Mouse (Mus musculus) spleen, adult 12 weeks (tissue): ENCODE results near the gene Bap1.

Experiments used
- DNase-seq: peaks from one replicate; pipeline ENCODE4 v3.0.0; 2022; ENCODE audit warnings: low spot score

Bap1 gene

DNA sequence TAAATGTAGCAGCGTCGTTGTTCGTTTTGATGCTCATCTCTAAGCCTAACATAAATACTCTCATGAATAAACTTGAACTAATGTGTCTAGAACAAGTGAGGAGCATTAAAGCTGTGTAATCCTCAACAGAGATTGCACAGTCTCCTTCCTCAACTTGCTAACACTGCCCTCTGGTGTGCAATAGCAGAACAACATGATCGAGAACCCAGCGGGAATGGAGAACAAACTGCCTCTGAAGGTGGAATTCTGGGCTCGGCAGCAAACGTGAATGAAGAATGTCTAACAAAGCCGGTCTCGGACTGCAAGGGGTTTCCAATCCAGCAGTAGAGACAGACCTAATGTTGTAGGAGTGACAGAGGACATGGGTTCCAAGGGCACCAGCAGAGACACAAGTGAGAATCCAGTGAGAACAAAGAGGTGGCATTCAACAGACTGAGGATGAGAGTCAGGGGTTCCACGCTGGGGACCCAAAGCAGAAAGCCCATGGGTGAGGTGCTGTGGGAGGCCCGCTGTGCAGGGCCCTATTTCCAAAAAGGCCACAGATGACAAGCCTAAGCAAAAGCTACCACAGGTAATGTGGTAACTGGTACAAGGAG lies 17.2 kb upstream of the Bap1 start:
- peak; percentile 50 for DNase-seq

- no peak for DNase-seq
Observed at GRCm38 (mm10) chr14:31237101-31237882, 14.0 kb upstream of the Bap1 start.

- DNase-seq: no peak
Observed at GRCm38 (mm10) chr14:31240528-31240927, 10.7 kb upstream of the Bap1 start.

- DNase-seq: no peak
Observed at GRCm38 (mm10) chr14:31244777-31245176, 6.5 kb upstream of the Bap1 start.

GRCm38 (mm10) chr14:31245946-31246345 lies 5.3 kb upstream of the Bap1 start:
- no peak for DNase-seq

GRCm38 (mm10) chr14:31248396-31248795 lies 2.9 kb upstream of the Bap1 start:
- no peak for DNase-seq

DNA sequence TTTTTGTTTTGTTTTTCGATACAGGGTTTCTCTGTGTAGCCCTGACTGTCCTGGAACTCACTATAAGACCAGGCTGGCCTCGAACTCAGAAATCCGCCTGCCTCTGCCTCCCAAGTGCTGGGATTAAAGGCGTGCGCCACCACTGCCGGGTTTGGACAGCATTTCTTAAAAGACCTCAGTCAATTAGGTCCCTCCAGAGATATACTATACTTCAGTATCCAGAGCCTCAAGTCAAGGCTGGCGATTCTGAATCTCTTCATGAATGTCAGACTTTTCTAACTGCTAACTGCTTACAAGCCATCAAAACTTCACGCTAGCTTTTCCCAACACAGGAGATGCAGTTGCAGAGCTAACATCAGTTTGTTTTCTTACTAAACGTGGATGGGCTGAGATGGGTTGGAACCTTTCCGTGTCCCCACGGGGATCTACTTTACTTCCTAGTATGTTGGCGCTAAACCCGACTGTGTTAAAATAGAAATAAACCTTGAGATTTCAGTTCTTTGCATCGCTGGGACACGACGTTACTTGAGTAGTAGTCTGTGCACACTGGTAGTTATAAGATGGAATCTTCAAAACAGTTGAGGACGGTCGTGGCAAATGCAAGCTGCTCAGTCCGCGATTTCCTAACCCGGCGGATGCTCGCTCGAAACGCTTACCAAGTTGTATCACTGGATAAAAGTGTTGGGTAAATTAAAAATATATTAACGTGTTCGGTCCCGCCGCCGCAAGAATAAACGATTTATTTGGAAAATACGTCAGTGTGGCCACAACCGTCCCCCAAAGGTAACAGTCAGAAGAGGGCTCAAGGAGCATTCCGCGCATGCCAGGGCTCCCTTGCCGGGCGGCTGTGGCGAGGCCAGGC lies 797 bp upstream of the Bap1 start:
- no peak for DNase-seq

DNA sequence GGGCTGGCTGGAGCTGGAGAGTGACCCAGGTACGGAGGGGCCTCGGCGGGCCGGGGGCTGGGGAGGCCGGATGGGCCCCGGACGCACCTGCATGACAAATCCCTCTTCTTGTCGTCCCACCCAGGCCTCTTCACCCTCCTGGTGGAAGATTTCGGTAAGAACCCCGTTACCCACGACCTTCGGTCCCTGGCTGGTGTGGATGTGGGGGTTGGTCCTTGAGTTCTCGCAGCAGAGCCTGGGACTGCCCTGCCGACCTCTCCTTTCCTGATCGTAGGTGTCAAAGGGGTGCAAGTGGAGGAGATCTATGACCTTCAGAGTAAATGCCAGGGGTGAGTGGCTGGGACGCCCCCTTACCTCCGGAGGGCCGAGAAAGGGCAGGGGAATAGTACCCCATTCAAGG lies 376 bp downstream of the Bap1 start:
- DNase-seq: no peak

- no peak for DNase-seq
Observed at GRCm38 (mm10) chr14:31252091-31252490, 841 bp downstream of the Bap1 start.

DNA sequence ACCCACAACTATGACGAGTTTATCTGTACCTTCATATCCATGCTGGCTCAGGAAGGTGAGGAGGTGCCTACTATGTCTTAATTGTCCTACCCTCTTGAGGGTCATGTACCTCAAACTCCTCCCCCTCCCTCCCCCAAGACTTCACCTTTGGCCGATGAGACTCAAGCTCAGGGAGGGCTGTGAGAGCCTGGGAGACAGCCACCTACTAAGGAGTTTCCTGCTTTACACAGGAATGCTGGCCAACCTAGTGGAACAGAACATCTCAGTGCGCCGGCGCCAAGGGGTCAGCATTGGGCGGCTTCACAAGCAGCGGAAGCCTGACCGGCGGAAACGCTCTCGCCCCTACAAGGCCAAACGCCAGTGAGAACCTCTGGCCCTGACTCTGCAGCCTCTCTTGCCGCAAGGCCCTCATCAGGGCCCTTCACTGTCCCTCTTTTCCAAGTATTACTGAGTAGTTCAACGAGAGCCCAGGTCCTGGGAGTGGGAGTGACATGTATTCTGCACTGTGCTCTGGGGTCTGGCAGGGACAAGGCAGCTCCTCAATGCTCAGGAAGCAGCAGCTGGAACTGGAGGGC lies 7.3 kb downstream of the Bap1 start:
- DNase-seq: no peak

DNA sequence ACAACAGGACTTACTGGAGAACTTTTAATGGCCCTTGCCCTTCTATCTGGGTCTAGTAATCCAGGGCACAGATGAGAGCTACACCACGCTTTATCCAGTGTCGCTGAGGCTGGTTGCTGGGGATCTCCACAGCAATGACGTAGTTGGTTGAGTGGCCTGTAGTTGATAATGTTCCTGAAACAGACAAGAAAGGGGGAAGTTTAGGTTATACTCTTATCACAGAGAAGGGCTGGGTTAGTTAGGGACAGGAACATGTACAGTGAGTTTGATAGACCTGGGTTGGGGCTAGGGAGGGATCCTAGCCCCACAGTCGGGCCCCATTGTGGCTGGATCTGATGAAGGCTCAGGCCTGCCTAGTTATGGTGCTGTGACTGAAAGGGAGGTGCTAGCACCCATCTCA lies 9.1 kb downstream of the Bap1 start:
- DNase-seq: no peak

- DNase-seq: no peak
Observed at GRCm38 (mm10) chr14:31260932-31261331, 9.7 kb downstream of the Bap1 start.

- DNase-seq: no peak
Observed at GRCm38 (mm10) chr14:31267649-31268048, 16.4 kb downstream of the Bap1 start.

DNA sequence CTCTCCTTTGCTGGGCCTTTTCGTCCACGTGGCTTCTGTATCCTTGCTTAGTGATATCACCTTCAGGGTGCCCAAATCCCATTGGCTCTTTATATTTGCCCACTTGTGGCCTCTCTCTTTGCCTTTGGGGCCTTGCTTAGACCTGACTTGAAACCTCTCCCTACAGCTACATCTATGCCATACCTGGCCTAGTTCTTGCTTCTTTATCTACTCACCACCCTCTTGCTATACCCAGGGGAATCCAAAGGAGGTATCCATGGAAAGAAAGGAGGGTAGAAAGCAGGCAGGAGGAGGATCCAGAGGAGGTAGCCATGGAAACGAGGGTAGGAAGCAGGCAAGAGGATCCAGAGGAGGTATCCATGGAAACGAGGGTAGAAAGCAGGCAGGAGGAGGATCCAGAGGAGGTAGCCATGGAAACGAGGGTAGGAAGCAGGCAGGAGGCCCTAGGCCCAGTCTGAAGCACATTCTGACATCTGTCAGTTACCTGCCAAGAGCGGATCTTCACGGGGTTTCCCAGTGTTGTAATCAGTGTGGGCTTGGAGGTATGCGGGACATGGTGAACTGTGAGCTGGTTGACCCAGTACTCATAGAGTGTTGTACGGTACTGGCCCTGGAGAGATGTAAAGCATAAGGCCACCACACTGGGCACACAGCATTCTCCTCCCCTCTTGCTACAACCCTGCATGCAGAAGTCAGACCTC lies 17.2 kb downstream of the Bap1 start:
- no peak for DNase-seq

GRCm38 (mm10) chr14:31269456-31270100 lies 18.3 kb downstream of the Bap1 start:
- no peak for DNase-seq

DNA sequence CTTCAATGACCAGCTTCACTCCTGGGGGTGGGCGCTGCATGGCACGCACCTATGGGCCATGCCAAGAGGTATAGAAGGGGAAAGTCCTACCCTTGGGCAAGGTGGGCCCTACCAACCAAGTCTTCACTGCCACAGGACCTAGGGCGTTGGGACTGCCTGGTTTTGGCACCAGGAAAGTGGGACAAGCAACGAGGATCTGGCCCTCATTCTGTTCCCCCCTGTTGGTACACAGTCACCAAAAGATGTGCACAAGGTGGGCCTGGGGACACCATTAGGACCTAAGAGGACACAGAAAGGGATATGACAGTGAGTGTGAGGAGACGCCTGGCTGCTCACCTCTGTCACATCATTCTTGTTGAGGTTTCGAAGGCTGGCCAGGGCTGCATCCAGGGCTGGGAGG lies 19.9 kb downstream of the Bap1 start:
- DNase-seq: no peak

DNA sequence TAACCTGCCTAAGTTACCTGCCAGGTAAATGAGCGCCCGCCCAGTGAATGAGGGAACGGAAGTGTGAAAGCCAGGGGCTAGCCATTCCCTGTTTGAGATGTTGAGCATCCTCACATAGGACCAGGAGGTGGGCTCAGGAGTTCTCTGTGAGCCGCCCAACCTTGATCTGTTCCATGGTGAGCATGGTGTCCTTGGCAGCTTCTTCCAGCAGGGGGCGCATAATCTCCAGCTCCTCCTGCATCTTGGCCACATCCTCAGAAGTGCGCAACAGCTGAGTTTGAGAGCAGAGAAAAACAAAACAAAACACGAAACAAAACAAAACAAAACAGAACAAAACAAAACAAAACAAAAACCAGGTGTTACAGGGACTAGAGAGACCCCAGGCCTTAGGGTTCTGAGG lies 20.9 kb downstream of the Bap1 start:
- peak; percentile 62 for DNase-seq

DNA sequence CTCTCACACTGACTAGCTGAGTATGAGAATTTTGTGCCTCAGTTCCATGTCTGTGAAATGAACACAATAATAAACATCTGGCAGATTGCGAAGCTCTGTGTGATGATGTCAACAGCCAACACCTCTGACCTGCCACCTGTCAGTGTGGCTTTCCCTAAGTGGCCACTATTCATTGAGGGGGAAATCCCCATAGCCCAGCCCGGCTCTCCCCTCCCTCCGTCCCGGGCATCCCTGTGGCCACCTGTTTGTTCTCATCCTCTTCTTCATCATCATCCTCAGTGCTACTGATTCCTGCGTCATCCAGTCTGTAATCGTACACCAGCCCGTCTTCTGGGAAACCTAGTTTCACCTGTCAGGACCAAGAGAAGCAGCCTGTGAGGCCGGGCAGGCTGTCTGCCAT lies 34.5 kb downstream of the Bap1 start:
- DNase-seq: no peak
